Mouse (Mus musculus) G1E (cell line): Measurements from ENCODE around the gene Nr1d2. TPM values are rescaled to one million over a fixed set of nuclear protein-coding genes. Genes with fewer than 3 reads are reported as not detected.
"Not testable (repeated sequence)": the region's sequence is repeated elsewhere in the genome, so short reads cannot be mapped to it uniquely, and the experiment has no call there.

Experiments
- ATAC-seq: 2 replicates; pipeline ENCODE4 v1.8.0; 2016; ENCODE audit warnings: mild to moderate bottlenecking; ENCODE audit not compliant: insufficient number of reproducible peaks, poor library complexity, low FRiP score, severe bottlenecking; ENCODE audit errors: extremely low read depth
- DNase-seq: peaks from one replicate; pipeline ENCODE4 v3.0.0; 2012; ENCODE audit warnings: low spot score
- H3K27me3 ChIP-seq: 2 replicates; pipeline ENCODE4 v1.6.1; 2012; ENCODE audit warnings: mild to moderate bottlenecking, low read length, inconsistent platforms; ENCODE audit not compliant: insufficient read depth
- H3K36me3 ChIP-seq: replicated peaks from 2 replicates; pipeline ENCODE3; 2012; ENCODE audit warnings: mild to moderate bottlenecking, inconsistent platforms
- H3K4me1 ChIP-seq: 2 replicates; pipeline ENCODE4 v1.6.1; 2012; ENCODE audit warnings: low read depth, low read length, inconsistent platforms, mixed read lengths; ENCODE audit not compliant: insufficient read depth
- H3K4me3 ChIP-seq: 2 replicates; pipeline ENCODE4 v1.5.1; 2012; ENCODE audit warnings: low read depth, mild to moderate bottlenecking, inconsistent platforms, low read length, moderate library complexity, mixed read lengths
- H3K9me3 ChIP-seq: replicated peaks from 2 replicates; pipeline ENCODE4 v1.6.1; 2012; ENCODE audit warnings: inconsistent platforms
- CTCF ChIP-seq: IDR thresholded peaks from 2 replicates; pipeline ENCODE4 v1.5.1; 2012; ENCODE audit warnings: low read depth, low read length, inconsistent platforms, mixed read lengths
- GATA1 ChIP-seq: IDR thresholded peaks from 2 replicates; pipeline ENCODE4 v1.6.1; 2012; ENCODE audit warnings: borderline replicate concordance, low read length, inconsistent platforms, mixed read lengths
- GATA2 ChIP-seq: IDR thresholded peaks from 2 replicates; pipeline ENCODE4 v1.6.1; 2012; ENCODE audit warnings: low read depth, low read length, inconsistent platforms, borderline replicate concordance
- POLR2AphosphoS5 ChIP-seq: IDR thresholded peaks from 2 replicates; pipeline ENCODE4 v1.6.1; 2012; ENCODE audit warnings: low read depth, low read length, inconsistent platforms; ENCODE audit not compliant: insufficient replicate concordance
- TAL1 ChIP-seq: conservative IDR thresholded peaks from 2 replicates; pipeline ENCODE4 v1.6.1; 2012; ENCODE audit warnings: low read depth, low read length, inconsistent platforms, mixed read lengths
- polyA plus RNA-seq: library from polyadenylated mRNA; stranded (reverse); fragments of >175 nt; gene quantifications from 2 replicates; pipeline ENCODE4 v1.2.3, GENCODE M21; 2012
- total RNA-seq, 2 experiments: library from RNA; stranded (forward) in 1 of 2; stranded (reverse) in 1 of 2; fragments of 200-1000 nt in 1 of 2; fragments of >200 nt in 1 of 2; fragmentation: Nextera tagmentation in 1 of 2; gene quantifications; 2 replicates each; pipeline ENCODE4 v1.2.3; 2014 to 2017

Nr1d2 gene
- total and polyA plus RNA-seq, 3 experiments = 1.1 to 6.9 (median 4.1) TPM

DNA sequence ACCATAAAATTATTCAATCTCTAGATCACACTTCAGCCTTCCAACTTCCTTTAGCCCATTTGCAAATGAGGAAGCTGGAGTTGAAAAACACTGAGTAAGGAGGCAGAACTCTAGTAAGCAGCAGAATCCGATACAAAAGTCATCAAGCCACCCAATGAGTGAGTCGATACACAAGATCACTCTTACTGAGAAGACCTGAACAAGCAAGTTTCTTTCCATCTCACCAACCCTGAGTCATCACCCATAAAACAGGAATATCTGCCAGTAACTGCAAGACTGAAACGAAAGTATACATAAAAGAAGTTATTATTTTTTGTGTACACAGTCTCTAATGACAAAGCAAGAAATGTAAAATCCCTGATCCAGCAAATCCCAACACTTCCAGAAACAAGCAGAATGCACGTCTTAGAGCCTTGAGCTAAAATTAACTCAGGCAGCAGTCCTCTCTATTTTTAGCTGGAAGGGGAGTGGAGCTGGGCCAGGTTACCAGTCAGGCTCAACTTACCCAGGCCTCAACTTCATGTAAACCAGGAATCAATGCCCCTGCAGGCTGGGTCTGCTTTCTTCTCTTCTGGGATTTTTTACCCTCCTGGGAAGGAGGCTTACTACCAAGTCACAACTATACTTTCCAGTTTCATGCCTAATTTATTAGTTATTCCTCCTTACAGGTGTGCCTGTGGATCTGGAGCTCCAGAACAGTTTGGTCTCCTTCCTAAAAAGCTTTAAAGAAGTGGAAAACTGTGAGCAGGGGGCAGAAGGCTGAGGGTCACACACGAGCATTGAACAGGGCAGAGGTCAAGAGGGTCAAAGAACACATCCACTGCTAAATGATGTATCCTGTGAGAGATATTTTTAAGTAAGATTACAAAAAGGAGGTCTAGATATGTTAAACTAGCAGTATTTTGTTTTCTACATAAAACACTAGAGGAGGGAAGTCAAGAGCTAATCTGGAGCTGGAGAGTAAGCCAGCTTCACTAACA, 4.7 kb downstream of the Nr1d2 start:
- Histone ChIP-seq H3K27me3 (no peaks in the 10 kb centered on the region), H3K36me3 (no peaks in the 10 kb centered on the region), H3K9me3 (no peaks in the 10 kb centered on the region), H3K4me1 (peaks cover 11% of the 10 kb centered on the region), H3K4me3 (no peak overlapping the region)
- ATAC-seq (no peak), DNase-seq (no peak)
- TF ChIP-seq CTCF (no peak), GATA1 (no peak), GATA2 (no peak), TAL1 (no peak), POLR2AphosphoS5 (no peak)

DNA sequence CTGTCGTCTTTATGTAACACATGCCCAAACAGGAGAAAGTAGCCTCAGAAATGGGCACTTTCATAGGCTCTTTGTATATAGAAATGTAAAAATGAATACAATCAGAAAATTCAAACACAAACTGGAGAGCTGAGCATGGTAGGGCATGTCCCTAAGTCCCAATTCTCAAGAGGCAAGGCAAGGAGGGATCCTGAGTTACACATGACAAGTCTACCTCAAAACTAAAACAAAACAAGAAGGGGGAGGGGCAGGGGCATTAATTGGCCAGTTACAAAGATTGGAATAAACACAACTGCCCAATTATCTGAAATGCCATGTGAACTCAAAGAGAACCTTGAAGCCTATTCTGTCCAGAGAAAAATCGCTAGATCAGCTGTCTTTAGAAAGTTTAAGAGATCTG, 5.9 kb downstream of the Nr1d2 start:
- ATAC-seq = no peak

DNA sequence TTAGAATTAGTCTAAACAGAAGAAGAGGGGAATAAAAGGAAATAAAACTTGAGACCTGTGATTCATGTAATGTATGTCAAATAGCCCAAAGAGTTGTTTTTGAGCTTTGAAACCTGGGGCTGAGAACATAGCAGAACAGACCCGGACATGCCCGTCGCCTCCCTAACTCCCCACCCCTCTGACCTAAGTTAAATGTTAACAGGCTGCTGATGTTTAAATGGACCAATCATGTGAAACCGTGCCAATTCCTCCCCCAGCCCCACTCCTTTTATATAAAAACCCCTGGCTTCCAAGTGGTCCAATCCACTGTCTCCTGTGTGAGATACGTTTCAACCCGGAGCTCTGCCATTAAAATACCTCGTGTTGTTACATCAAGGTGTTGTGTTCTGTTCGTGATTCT, 7.1 kb downstream of the Nr1d2 start:
- DNase-seq, H3K4me1 ChIP-seq, H3K36me3 ChIP-seq, H3K27me3 ChIP-seq, H3K4me3 ChIP-seq, H3K9me3 ChIP-seq, ATAC-seq: not testable (repeated sequence)

More for the DNA sequence above, 5.9 kb downstream of the Nr1d2 start:
- TF ChIP-seq POLR2AphosphoS5 = no peak
- TF ChIP-seq GATA1 = no peak
- TF ChIP-seq TAL1 = no peak
- TF ChIP-seq CTCF = no peak
- no peak for TF ChIP-seq GATA2
- Histone ChIP-seq H3K4me1 (peaks cover 3% of the 10 kb centered on the region), H3K27me3 (no peaks in the 10 kb centered on the region), H3K9me3 (no peaks in the 10 kb centered on the region), H3K36me3 (no peaks in the 10 kb centered on the region), H3K4me3 (no peak overlapping the region)
- no peak for DNase-seq

DNA sequence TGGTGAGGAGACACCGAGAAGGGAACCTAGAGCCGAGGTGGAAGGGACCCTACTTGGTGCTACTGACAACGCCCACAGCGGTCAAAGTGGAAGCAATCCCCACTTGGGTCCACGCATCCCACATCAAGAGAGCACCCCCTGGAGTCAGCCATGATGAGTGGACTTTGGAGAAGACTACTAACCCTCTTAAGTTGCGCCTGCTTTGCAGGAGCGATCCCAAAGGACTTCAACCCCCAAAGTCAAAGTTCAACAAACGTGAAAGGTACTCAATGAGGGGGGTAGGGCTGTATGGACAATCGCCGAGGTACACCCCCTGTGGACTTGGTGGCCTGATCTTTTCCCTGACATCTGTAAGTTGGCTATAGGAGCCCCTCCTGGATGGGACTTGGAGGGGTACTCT, 9.2 kb downstream of the Nr1d2 start:
- H3K27me3 ChIP-seq, H3K9me3 ChIP-seq, H3K36me3 ChIP-seq, DNase-seq, H3K4me1 ChIP-seq, H3K4me3 ChIP-seq, ATAC-seq: not testable (repeated sequence)

DNA sequence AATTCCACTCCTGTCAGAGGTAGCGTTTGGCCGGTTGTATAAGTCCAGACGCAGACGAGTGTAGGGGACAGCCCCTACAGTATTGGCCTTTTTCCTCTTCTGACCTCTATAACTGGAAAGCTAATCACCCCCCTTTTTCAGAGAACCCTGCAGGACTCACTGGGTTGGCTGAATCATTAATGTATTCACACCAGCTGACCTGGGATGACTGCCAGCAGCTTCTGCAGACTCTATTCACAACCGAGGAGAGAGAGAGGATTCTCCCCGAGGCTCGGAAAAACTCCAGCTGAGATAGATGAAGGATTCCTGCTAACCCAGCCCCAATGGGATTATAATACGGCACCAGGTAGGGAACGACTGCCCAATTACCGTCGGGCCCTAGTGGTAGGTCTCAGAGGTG, 12.7 kb downstream of the Nr1d2 start:
- not testable (repeated sequence) for ATAC-seq, DNase-seq, H3K4me1 ChIP-seq

DNA sequence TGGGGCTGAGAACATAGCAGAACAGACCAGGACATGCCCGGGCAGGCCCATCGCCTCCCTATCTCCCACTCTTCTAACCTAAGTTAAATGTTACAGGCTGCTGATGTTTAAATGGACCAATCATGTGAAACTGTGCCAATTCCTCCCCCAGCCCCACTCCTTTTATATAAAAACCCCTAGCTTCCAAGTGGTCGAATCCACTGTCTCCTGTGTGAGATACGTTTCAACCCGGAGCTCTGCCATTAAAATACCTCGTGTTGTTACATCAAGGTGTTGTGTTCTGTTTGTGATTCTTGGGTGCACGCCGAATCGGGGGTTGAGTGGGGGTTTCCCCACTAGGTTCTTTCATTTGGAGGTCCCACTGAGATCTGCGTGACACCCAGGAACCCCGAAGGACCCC, 13.5 kb downstream of the Nr1d2 start:
- H3K4me3 ChIP-seq, H3K36me3 ChIP-seq, ATAC-seq, H3K4me1 ChIP-seq, H3K9me3 ChIP-seq, H3K27me3 ChIP-seq, DNase-seq: not testable (repeated sequence)

More for the DNA sequence above, 12.7 kb downstream of the Nr1d2 start:
- not testable (repeated sequence) for H3K4me3 ChIP-seq, H3K27me3 ChIP-seq, H3K36me3 ChIP-seq, H3K9me3 ChIP-seq

DNA sequence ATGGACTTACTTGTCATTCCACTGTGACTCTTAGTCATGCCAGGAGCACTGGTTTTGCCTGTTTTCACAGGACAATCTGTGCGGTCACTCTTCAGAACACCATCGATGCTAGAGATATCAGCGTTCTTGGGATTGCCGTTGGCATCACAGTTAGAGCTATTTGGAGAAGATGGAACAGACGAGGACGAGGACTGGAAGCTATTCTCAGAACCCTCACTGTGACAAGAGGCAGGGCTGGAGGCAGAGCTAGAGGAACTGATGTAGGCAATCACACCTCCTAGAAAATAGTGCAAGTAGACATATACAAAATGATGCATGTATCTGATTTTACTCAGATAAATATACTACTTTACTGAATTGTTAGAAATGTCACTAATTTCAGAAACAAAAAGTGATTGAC, 16.9 kb downstream of the Nr1d2 start:
- no peak for ATAC-seq
- no peaks in the 10 kb centered on the region for H3K9me3 ChIP-seq
- no peak overlapping the region for H3K4me3 ChIP-seq
- H3K36me3 ChIP-seq = no peaks in the 10 kb centered on the region
- no peaks in the 10 kb centered on the region for H3K4me1 ChIP-seq
- H3K27me3 ChIP-seq = no peaks in the 10 kb centered on the region
- TF ChIP-seq GATA1 (no peak), TAL1 (no peak), POLR2AphosphoS5 (no peak), GATA2 (no peak), CTCF (no peak)
- DNase-seq = no peak
